Mouse (Mus musculus): ENCODE measurements at regions not wholly inside any gene's neighbourhood (a gene's known extent, or its start where the extent isn't known, plus 50 kb on each side); places are given as distances from the start of the nearest gene placed in this dataset.

DNA sequence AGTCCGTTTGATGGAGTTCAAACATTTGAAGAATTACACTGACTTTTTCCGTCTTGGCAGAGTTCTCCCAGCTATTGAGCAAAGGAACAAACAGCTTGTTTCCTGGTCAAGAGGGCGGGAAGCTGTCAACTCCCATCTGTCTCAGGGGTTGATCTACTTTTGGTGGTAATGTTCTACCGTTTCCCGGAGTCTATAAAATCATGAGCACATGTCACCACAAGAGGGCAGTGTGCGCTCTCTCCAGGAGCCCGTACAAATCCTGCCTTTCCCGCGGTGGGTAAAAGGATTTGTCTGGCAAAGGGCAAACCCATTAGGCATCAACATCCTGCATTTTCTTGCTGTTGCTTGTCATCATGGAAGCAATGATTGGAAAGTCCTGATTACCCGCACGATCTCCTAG is 106.1 kb upstream of the Zfp64 start:
- TF ChIP-seq RAD21 (IDR thresholded peaks at IDR 0.05; ENCODE audit: low read depth, low read length) (peak; percentile 1; the same call in 1 of the 2 replicates), GABPA (IDR thresholded peaks at IDR 0.05; ENCODE audit: low read depth, low read length) (no peak), SMC3 (IDR thresholded peaks at IDR 0.05; ENCODE audit: low read depth, low read length) (0 out of 2 replicates have a peak, but pooled peaks have one; percentile 4), ZC3H11A (IDR thresholded peaks at IDR 0.05; ENCODE audit: low read depth, low read length) (no peak), CTCF (IDR thresholded peaks at IDR 0.05 in 2 of 3, conservative IDR thresholded peaks at IDR 0.05 in 1 of 3; ENCODE audit: control insufficient read depth in 1 of 3, insufficient read depth in 1 of 3, low read depth in 2 of 3, low read length in 3 of 3, poor library complexity in 1 of 3, severe bottlenecking in 1 of 3) (peak in 2 of 3 experiments; percentile 25 to 37; a peak in 5 of 6 replicates), TAL1 (IDR thresholded peaks at IDR 0.05; ENCODE audit: low read length) (no peak), KAT2A (conservative IDR thresholded peaks at IDR 0.05; ENCODE audit: low read depth, low read length) (no peak), NELFE (IDR thresholded peaks at IDR 0.05; ENCODE audit: low read depth, low read length) (no peak), E2F4 (IDR thresholded peaks at IDR 0.05; ENCODE audit: borderline replicate concordance, low read depth, low read length) (no peak)
- no peaks in the 10 kb centered on the region for H3K9me3 ChIP-seq (replicated peaks; ENCODE audit: insufficient read depth, low read length)
- DNase-seq (ENCODE audit: low read depth, low spot score), result peak; percentile 7
- no peak overlapping the region for H3K9ac ChIP-seq (ENCODE audit: control insufficient read depth, low read depth, low read length, poor library complexity, severe bottlenecking)
- no peaks in the 10 kb centered on the region for H3K4me1 ChIP-seq (ENCODE audit: control insufficient read depth in 1 of 2, insufficient read depth in 2 of 2, low read length in 2 of 2)
- no peaks in the 10 kb centered on the region for H3K36me3 ChIP-seq (ENCODE audit: control insufficient read depth in 1 of 2, insufficient read depth in 2 of 2, low read length in 2 of 2)
- no peaks in the 10 kb centered on the region for H3K27me3 ChIP-seq (ENCODE audit: control insufficient read depth in 1 of 2, insufficient read depth in 2 of 2, low read length in 2 of 2)
- no peaks in the 10 kb centered on the region for H3K79me2 ChIP-seq (ENCODE audit: control insufficient read depth, insufficient read depth, low read length, poor library complexity)
- no peak overlapping the region for H3K27ac ChIP-seq (ENCODE audit: control insufficient read depth, low read depth, low read length)
- H3K4me3 ChIP-seq (ENCODE audit: control insufficient read depth in 1 of 2, insufficient read depth in 1 of 2, low read depth in 2 of 2, low read length in 2 of 2), result no peak overlapping the region

DNA sequence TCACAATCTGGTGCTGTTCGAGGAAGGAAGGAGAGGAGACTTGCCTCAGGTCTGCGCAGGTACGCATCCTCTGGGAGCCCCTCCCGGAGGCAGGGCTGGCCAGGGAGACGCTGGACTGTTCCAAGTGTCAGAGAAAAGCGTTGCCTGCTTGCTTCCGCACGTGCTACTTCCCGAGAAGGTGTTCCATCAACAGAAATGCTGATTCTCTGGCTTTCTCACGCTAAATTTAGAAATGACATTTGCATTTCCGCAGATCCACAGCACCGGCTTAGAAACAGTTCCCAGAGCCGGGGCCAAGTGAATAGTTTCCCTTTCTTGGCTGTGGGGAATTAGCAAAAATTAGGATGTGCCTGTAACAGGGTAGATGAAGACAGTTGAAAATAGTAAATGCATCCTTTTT is 105.1 kb upstream of the Zfp64 start:
- Histone ChIP-seq H3K9ac (ENCODE audit: control insufficient read depth, low read depth, low read length, poor library complexity, severe bottlenecking) (no peak overlapping the region), H3K9me3 (replicated peaks; ENCODE audit: insufficient read depth, low read length) (no peaks in the 10 kb centered on the region), H3K36me3 (ENCODE audit: control insufficient read depth in 1 of 2, insufficient read depth in 2 of 2, low read length in 2 of 2) (no peaks in the 10 kb centered on the region), H3K27me3 (ENCODE audit: control insufficient read depth in 1 of 2, insufficient read depth in 2 of 2, low read length in 2 of 2) (no peaks in the 10 kb centered on the region), H3K79me2 (ENCODE audit: control insufficient read depth, insufficient read depth, low read length, poor library complexity) (no peaks in the 10 kb centered on the region), H3K4me1 (ENCODE audit: control insufficient read depth in 1 of 2, insufficient read depth in 2 of 2, low read length in 2 of 2) (no peaks in the 10 kb centered on the region), H3K4me3 (ENCODE audit: control insufficient read depth in 1 of 2, insufficient read depth in 1 of 2, low read depth in 2 of 2, low read length in 2 of 2) (no peak overlapping the region), H3K27ac (ENCODE audit: control insufficient read depth, low read depth, low read length) (no peak overlapping the region)
- DNase-seq (ENCODE audit: low read depth, low spot score), result no peak
- TF ChIP-seq ZNF384 (IDR thresholded peaks at IDR 0.05; ENCODE audit: low read depth, low read length) (no peak), TCF12 (IDR thresholded peaks at IDR 0.05; ENCODE audit: low read depth, low read length) (no peak), JUND (IDR thresholded peaks at IDR 0.05; ENCODE audit: low read depth, low read length) (no peak)

DNA sequence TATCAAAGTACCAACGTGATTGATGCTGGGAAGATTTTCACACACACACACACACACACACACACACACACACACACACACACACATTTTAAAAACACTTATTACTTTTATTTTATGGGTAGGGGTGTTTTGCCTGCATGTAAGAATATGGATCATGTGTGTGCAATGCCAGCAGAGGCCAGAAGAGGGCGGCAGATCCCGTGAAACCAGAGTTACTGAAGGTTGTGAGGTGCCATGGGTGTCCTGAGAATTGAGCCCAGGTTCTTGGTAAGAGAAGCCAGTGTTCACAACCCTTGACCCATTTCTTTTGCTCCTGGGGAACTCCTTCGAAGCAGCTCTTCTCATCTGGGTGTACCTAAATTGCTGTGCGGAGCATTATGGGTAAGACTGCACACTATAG is 102.4 kb upstream of the Zfp64 start:
- no peak for TF ChIP-seq SMC3 (IDR thresholded peaks at IDR 0.05; ENCODE audit: low read depth, low read length)
- TF ChIP-seq RAD21 (IDR thresholded peaks at IDR 0.05; ENCODE audit: low read depth, low read length), result peak; percentile 15
- peak; percentile 25 to 54 (median 29); a peak in 5 of 6 replicates for TF ChIP-seq CTCF (IDR thresholded peaks at IDR 0.05 in 2 of 3, conservative IDR thresholded peaks at IDR 0.05 in 1 of 3; ENCODE audit: control insufficient read depth in 1 of 3, insufficient read depth in 1 of 3, low read depth in 2 of 3, low read length in 3 of 3, poor library complexity in 1 of 3, severe bottlenecking in 1 of 3)
- no peaks in the 10 kb centered on the region for H3K9me3 ChIP-seq (replicated peaks; ENCODE audit: insufficient read depth, low read length)
- no peaks in the 10 kb centered on the region for H3K4me1 ChIP-seq (ENCODE audit: control insufficient read depth in 1 of 2, insufficient read depth in 2 of 2, low read length in 2 of 2)
- no peaks in the 10 kb centered on the region for H3K79me2 ChIP-seq (ENCODE audit: control insufficient read depth, insufficient read depth, low read length, poor library complexity)
- H3K9ac ChIP-seq (ENCODE audit: control insufficient read depth, low read depth, low read length, poor library complexity, severe bottlenecking), result no peak overlapping the region
- no peak overlapping the region for H3K27ac ChIP-seq (ENCODE audit: control insufficient read depth, low read depth, low read length)
- H3K27me3 ChIP-seq (ENCODE audit: control insufficient read depth in 1 of 2, insufficient read depth in 2 of 2, low read length in 2 of 2), result no peaks in the 10 kb centered on the region
- H3K4me3 ChIP-seq (ENCODE audit: control insufficient read depth in 1 of 2, insufficient read depth in 1 of 2, low read depth in 2 of 2, low read length in 2 of 2), result no peak overlapping the region
- DNase-seq (ENCODE audit: low read depth, low spot score), result peak; percentile 7
- H3K36me3 ChIP-seq (ENCODE audit: control insufficient read depth in 1 of 2, insufficient read depth in 2 of 2, low read length in 2 of 2), result no peaks in the 10 kb centered on the region

Data from MEL (cell line).